Mouse (Mus musculus): Measurements from ENCODE around the gene Eef2.
"Not testable (repeated sequence)": the region's sequence is repeated elsewhere in the genome, so short reads cannot be mapped to it uniquely, and the experiment has no call there.

The Eef2 gene

GRCm38 (mm10) chr10:81179451-81180342 is 3.3 kb downstream of the Eef2 start:
- no peak for DNase-seq (ENCODE audit: low read depth, low spot score)

DNA sequence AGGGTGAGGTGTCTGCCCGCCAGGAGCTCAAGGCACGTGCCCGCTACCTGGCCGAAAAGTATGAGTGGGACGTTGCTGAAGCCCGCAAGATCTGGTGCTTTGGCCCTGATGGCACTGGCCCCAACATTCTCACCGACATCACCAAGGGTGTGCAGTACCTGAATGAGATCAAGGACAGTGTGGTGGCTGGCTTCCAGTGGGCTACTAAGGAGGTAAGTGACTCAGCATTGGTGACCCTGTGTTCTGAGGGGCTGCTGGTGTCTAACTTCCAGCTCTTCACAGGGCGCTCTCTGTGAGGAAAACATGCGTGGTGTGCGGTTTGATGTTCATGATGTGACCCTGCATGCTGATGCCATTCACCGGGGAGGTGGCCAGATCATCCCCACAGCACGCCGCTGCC is 4.5 kb downstream of the Eef2 start:
- no peak for DNase-seq (ENCODE audit: low read depth, low spot score)

GRCm38 (mm10) chr10:81181860-81182259 is 5.4 kb downstream of the Eef2 start:
- DNase-seq (ENCODE audit: low read depth, low spot score) = not testable (repeated sequence)

DNA sequence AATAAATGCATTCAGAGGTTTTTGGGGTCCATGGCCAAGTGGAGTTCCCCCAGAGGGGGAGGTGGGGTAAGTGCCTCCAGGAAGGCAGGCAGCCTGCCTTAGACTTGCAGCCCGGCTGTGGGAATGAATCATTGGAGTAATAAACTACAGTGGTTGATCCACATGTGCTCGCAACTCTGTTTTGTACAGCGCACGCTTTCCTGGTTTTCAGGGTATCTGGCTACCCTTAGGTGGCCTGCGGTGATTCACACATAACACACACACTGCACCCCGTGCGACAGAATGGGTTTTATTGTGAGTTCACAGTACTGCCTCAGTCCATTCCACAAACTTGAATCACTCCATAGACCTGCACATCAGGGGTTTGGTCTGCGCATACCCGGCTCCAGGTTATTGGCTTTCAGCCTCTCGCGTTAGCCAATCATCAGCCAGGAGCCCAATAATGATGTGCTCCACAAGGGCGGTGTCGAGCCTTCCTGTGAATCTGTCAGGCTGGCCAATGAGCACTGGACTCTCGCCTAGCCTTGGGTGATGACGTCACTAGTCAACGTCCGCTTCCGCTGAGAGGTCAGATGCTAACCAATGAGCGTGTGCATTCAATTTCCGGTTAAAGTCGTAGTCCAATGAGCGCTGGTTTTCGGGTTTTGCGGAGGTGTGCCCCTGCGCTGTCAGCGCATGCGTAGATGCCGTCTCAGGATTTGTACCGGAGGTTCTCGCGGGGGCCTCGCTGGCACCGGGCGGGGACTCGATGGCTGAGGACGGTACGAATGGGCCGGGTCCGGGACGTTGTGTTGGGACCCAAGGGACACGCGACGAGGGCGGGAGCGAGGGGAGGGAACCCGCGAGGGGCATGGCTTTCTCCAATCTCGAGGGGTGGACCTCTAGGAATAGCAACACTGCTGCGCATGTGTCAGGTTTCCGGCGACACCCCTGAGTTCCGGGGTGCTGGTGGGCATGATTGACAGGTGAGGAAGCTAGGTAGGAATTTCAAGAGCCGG is 6.2 kb downstream of the Eef2 start, which contains the start of gene Dapk3:
Gene Dapk3, plus strand, starts transcription at position 670 of the 998 bp plus-strand sequence.
- peak; percentile 99 for DNase-seq (ENCODE audit: low read depth, low spot score)

DNA sequence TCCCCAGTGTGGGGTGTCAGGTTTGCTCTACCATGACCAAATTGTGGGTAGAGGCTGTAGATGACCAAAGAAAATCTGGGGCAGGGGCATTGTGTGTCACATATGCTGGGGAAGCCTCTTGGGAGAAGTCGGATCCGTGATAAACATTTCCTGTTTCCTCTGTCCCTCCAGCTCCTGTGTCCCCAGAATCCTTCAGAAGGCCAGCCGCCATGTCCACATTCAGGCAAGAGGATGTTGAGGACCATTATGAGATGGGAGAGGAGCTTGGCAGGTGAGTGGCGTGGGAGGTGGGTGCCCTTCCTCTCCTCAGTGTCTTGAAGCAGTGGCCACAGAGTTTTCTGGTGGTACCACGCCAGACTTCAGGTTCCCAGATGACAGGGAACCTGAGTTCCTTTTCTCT is 7.4 kb downstream of the Eef2 start, which contains the start of gene 4930442H23Rik:
Gene 4930442H23Rik, minus strand, starts transcription at position 45 of the 400 bp plus-strand sequence.
- no peak for DNase-seq (ENCODE audit: low read depth, low spot score)

- DNase-seq (ENCODE audit: low read depth, low spot score) = no peak
Measured at GRCm38 (mm10) chr10:81184765-81185164, 8.3 kb downstream of the Eef2 start.

GRCm38 (mm10) chr10:81187161-81187560 is 10.7 kb downstream of the Eef2 start:
- no peak for DNase-seq (ENCODE audit: low read depth, low spot score)

GRCm38 (mm10) chr10:81189821-81190220 is 13.4 kb downstream of the Eef2 start:
- DNase-seq (ENCODE audit: low read depth, low spot score) = no peak

DNA sequence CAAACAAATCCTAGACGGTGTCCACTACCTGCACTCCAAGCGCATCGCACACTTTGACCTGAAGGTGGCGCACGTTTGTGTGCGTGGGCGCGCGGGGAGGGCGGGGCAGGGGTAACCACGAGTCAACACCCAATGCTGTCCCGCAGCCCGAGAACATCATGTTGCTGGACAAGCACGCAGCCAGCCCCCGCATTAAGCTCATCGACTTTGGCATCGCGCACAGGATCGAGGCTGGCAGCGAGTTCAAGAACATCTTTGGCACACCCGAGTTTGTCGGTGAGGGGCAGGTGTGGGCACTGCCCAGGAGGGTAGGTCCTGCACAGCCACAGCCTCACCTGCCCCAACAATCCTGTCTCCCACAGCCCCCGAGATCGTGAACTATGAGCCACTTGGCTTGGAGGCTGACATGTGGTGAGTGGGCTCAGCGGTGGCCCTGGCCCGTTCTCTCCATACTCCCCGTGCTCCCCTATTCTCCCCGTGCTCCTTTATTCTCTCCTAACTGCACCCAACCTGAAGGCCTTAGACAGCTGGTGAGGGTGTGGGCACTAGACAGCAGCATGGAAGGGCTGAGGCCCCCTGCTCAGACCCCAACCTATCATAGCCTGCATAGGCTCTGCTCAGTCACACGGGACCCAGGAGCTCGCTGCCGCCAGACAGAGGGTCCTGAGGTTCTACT is 13.9 kb downstream of the Eef2 start:
- no peak for DNase-seq (ENCODE audit: low read depth, low spot score)

DNA sequence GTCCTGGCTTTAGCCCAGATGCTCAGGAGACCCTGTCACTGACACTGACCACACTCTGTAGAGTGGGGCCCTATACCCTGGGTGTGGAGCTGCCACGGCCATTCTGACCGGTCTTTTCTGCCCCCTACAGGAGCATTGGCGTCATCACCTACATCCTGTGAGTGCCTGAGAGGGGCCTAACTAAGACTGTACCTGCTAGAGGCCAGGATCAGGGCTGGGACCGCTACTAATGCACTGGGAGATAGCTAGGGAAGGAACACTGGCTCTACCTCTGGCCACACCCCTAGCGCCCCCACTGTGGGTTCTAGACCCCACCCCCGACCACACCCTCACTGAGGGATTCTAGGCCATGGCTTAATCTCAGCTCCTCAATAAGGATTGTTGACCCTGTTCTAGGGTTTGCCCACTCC is 14.5 kb downstream of the Eef2 start:
- DNase-seq (ENCODE audit: low read depth, low spot score) = no peak

DNA sequence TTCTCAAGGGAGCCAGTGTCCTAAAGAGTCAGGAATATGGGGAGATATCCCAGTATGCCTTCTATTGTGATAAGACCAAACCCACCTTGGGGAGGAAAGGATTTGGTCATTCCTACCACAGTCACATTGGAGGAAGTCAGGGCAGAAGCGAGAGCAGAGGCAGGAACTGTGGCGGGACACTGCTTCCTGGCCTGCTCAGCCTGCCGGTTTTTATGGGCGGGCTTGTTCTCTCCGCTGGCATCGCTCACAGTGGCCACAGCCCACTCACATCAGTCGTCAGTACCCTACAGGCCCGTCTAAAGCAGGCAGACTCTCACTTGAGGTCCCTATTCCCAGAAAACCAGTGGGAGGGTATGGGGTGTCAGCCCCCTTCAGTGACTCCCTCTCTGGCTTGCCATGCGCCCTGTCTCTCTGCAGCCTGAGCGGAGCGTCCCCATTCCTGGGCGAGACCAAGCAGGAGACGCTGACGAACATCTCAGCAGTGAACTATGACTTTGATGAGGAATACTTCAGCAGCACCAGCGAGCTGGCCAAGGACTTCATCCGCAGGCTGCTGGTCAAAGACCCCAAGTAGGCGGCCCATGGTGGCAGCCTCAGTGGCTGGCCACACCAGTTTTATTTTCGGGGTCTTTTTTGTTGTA is 15.0 kb downstream of the Eef2 start:
- DNase-seq (ENCODE audit: low read depth, low spot score) = no peak

GRCm38 (mm10) chr10:81192270-81192967 is 16.0 kb downstream of the Eef2 start:
- DNase-seq (ENCODE audit: low read depth, low spot score) = peak; percentile 79

GRCm38 (mm10) chr10:81192968-81193501 is 16.6 kb downstream of the Eef2 start:
- DNase-seq (ENCODE audit: low read depth, low spot score) = no peak

DNA sequence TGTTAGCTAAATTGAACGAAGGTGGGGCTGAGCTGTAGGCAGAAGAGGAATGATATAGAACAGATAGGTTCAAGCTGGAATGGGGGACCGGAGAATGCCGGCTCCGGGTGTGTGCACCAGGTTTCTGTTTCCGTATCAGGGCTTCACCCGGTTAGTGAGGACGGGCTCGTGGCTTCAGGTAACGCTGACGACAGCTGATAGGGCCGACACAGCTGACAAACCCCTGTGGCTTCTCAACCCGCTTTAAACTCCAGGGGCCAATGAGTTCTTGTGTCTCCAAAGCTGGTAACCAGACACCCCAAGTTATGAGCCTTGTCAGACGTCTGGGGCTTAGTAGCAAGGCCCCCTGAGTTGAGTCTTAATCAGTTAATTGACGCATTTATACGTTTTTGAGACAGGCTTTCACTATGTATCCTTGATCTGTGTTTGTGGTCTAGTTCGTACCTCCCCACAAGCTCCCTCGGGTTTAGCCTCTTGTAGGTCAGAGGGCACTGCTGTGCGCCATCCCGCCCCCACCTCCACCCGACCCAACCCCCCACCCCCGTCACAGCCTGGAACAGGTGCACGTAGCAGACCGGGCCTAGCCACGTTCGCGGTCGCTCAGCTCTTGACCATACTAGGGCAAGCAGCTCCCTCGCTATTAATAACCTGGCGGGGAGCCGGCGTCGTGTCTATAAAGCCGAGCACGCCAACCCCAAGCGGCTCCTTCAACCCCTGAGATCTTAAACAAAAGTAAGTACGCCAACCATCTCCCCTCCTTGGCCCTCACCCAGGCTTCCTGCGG is 17.8 kb downstream of the Eef2 start:
- no peak for DNase-seq (ENCODE audit: low read depth, low spot score)

GRCm38 (mm10) chr10:81195300-81195699 is 18.9 kb downstream of the Eef2 start:
- DNase-seq (ENCODE audit: low read depth, low spot score) = no peak

GRCm38 (mm10) chr10:81196470-81197065 is 20.1 kb downstream of the Eef2 start:
- no peak for DNase-seq (ENCODE audit: low read depth, low spot score)

DNA sequence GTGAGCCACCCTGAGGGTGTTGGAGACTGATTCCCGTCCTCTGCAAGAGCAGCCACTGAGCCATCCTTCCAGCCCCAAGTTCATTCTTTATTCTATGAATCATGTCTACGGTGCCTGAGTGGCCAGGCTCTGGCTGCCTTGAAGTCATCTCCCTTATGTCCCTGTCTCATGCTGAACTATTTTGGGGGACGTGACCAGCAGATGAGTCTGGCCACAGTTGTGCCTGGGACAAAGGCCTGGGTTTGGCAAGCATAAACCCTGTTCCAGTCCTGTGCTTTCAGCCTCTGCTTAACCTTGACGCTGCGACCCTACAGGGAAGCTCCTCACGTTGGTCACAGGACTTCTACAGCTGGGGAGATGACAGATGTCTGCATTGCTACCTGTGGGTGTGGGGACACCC is 20.9 kb downstream of the Eef2 start:
- no peak for DNase-seq (ENCODE audit: low read depth, low spot score)

GRCm38 (mm10) chr10:81198230-81198629 is 21.8 kb downstream of the Eef2 start:
- peak; percentile 50 for DNase-seq (ENCODE audit: low read depth, low spot score)

DNA sequence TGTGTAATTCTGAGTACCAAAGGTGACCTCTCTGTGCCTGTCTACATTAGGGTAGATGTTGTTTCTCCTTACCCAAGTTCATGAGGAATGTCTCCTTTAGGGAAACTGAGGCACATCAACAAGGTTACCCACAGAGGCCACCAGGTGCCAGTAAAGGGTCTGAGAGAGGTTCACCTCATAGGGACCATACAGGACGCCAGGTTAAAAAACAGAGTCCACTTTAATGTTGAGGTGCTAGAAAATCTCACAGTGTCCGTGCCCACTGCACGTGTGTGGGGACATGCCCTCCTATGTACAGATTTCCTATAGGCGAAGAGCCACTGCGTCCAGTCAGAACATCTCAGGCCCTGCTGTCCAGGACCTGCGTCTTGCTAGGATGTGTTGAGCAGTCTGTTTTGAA is 22.6 kb downstream of the Eef2 start:
- DNase-seq (ENCODE audit: low read depth, low spot score) = no peak

All from retina, adult 2 months (tissue).